ENCODE assay signal across 9 mouse cellular contexts in genomic region chr3:97298856-97299465, GRCm38 (mm10). TPM values are rescaled to one million over a fixed set of nuclear protein-coding genes. Genes with fewer than 3 reads are reported as not detected.
DNase-seq lines count a peak whose midpoint lies in the region; ATAC-seq and TF ChIP-seq lines count a peak whose summit lies in the region.
"Had no signal": no experiment of that assay in that cellular context is flagged by ENCODE, and none has a peak within 500 bp of the region (broad histone marks: within the 10 kb centered on the region; RNA-seq: fewer than 3 reads in every experiment).

No protein-coding gene starts in this region.

- no peaks in the 10 kb centered on the region for H3K27me3 ChIP-seq in heart, postnatal 0 days (ENCODE audit: control insufficient read depth, insufficient read depth, low read length)
- no peaks in the 10 kb centered on the region for H3K27me3 ChIP-seq in embryonic facial prominence, embryonic 14.5 days (replicated peaks; ENCODE audit: control insufficient read depth, insufficient read depth, low read length)
- H3K27me3 ChIP-seq in kidney, postnatal 0 days (ENCODE audit: insufficient read depth, low read length), result no peaks in the 10 kb centered on the region
- H3K27me3 ChIP-seq in neural tube, embryonic 11.5 days (ENCODE audit: control insufficient read depth, insufficient read depth, low read length), result no peaks in the 10 kb centered on the region

- H3K36me3 ChIP-seq in heart, postnatal 0 days (replicated peaks; ENCODE audit: control insufficient read depth, insufficient read depth, low read length), result no peaks in the 10 kb centered on the region
- H3K36me3 ChIP-seq in embryonic facial prominence, embryonic 14.5 days (ENCODE audit: control insufficient read depth, insufficient read depth, low read length), result no peaks in the 10 kb centered on the region
- H3K36me3 ChIP-seq in kidney, postnatal 0 days (ENCODE audit: insufficient read depth, low read length), result no peaks in the 10 kb centered on the region
- H3K36me3 ChIP-seq in neural tube, embryonic 11.5 days (ENCODE audit: control insufficient read depth, insufficient read depth, low read length), result no peaks in the 10 kb centered on the region

- H3K4me1 ChIP-seq in heart, postnatal 0 days (ENCODE audit: control insufficient read depth, insufficient read depth), result peaks cover 13% of the 10 kb centered on the region; the same call in 1 of the 2 replicates
- H3K4me1 ChIP-seq in embryonic facial prominence, embryonic 14.5 days (ENCODE audit: control insufficient read depth, insufficient read depth, low read length), result peaks cover 13% of the 10 kb centered on the region
- H3K4me1 ChIP-seq in kidney, postnatal 0 days (replicated peaks; ENCODE audit: insufficient read depth, low read length), result peaks cover 11% of the 10 kb centered on the region; the same call in 1 of the 2 replicates
- H3K4me1 ChIP-seq in neural tube, embryonic 11.5 days (ENCODE audit: control insufficient read depth, insufficient read depth, low read length), result peaks cover 11% of the 10 kb centered on the region; the same call in 1 of the 2 replicates

- peak overlapping the region; percentile 62 for H3K4me2 ChIP-seq in heart, postnatal 0 days (ENCODE audit: low read depth, low read length)
- H3K4me2 ChIP-seq in embryonic facial prominence, embryonic 14.5 days (ENCODE audit: low read depth, low read length), result peak overlapping the region; percentile 71
- peak overlapping the region; percentile 80 for H3K4me2 ChIP-seq in kidney, postnatal 0 days (ENCODE audit: low read length)
- H3K4me2 ChIP-seq in neural tube, embryonic 11.5 days (ENCODE audit: low read depth), result peak overlapping the region; percentile 68

- peak overlapping the region; percentile 91 for H3K27ac ChIP-seq in heart, postnatal 0 days (ENCODE audit: low read depth)
- H3K27ac ChIP-seq in embryonic facial prominence, embryonic 14.5 days (replicated peaks; ENCODE audit: low read depth, low read length), result peak overlapping the region; percentile 97
- peak overlapping the region; percentile 99 for H3K27ac ChIP-seq in kidney, postnatal 0 days
- H3K27ac ChIP-seq in neural tube, embryonic 11.5 days (ENCODE audit: low read depth, low read length), result peak overlapping the region; percentile 90

- no peak for TF ChIP-seq CTCF in heart, postnatal 0 days (IDR thresholded peaks at IDR 0.05; ENCODE audit: low read depth)
- TF ChIP-seq CTCF in kidney, postnatal 0 days (IDR thresholded peaks at IDR 0.05; ENCODE audit: low read depth), result no peak

- 0 out of 2 replicates have a peak, but pooled peaks cover 6% of the 10 kb centered on the region for H3K9me3 ChIP-seq in heart, postnatal 0 days (replicated peaks; ENCODE audit: control insufficient read depth, low read length)
- 0 out of 2 replicates have a peak, but pooled peaks cover 5% of the 10 kb centered on the region for H3K9me3 ChIP-seq in embryonic facial prominence, embryonic 14.5 days (ENCODE audit: control insufficient read depth, low read length)
- no peaks in the 10 kb centered on the region for H3K9me3 ChIP-seq in kidney, postnatal 0 days (replicated peaks; ENCODE audit: low read length)
- H3K9me3 ChIP-seq in neural tube, embryonic 11.5 days (ENCODE audit: control insufficient read depth, low read length), result no peaks in the 10 kb centered on the region

- 33% methylated on average over 10 of the region's 10 CpGs for WGBS in heart, postnatal 0 days
- WGBS in embryonic facial prominence, embryonic 14.5 days, result 28% methylated on average over 10 of the region's 10 CpGs
- 15% methylated on average over 10 of the region's 10 CpGs for WGBS in kidney, postnatal 0 days
- 28% methylated on average over 10 of the region's 10 CpGs for WGBS in neural tube, embryonic 11.5 days

- no peak for TF ChIP-seq EP300 in heart, postnatal 0 days (IDR thresholded peaks at IDR 0.05; ENCODE audit: low read depth)

- peak overlapping the region; percentile 79 for H3K4me3 ChIP-seq in heart, postnatal 0 days (ENCODE audit: low read depth, low read length)
- H3K4me3 ChIP-seq in embryonic facial prominence, embryonic 14.5 days (ENCODE audit: low read depth, low read length), result peak overlapping the region; percentile 53
- peak overlapping the region; percentile 72; the same call in 1 of the 2 replicates for H3K4me3 ChIP-seq in kidney, postnatal 0 days (replicated peaks; ENCODE audit: low read depth, low read length)
- H3K4me3 ChIP-seq in neural tube, embryonic 11.5 days (ENCODE audit: low read depth, low read length), result no peak overlapping the region

- peak; percentile 76 for DNase-seq in heart, postnatal 0 days (ENCODE audit: low spot score)
- no peak for DNase-seq in heart, postnatal 36 days
- DNase-seq in embryonic facial prominence, embryonic 14.5 days (ENCODE audit: low spot score), result peak; percentile 68
- DNase-seq in kidney, postnatal 0 days (ENCODE audit: low spot score), result peak; percentile 92
- DNase-seq in neural tube, embryonic 11.5 days (ENCODE audit: low spot score), result no peak
- DNase-seq in layer of hippocampus, postnatal 14 days (ENCODE audit: low spot score in 2 of 2), result no peak
- no peak for DNase-seq in left cerebral cortex, postnatal 36 days (ENCODE audit: low spot score in 2 of 2)
- DNase-seq in spleen, postnatal 36 days (ENCODE audit: low spot score in 2 of 2), result no peak
- DNase-seq: right cerebral cortex, adult 18-20 months had no signal

- intact Hi-C loops in heart, postnatal 36 days (cut with DNase I), result no loop called here
- intact Hi-C loops in left cerebral cortex, postnatal 36 days (cut with DNase I), result loop anchor here (5.0 kb wide), 1 partner anchor 38 kb away; no protein-coding TSS in a partner anchor

- peak; percentile 24; the same call in 1 of the 2 replicates for ATAC-seq in heart, postnatal 0 days (ENCODE audit: insufficient read depth, low read depth)
- ATAC-seq in embryonic facial prominence, embryonic 14.5 days (ENCODE audit: low read depth), result no peak
- peak; percentile 85 for ATAC-seq in kidney, postnatal 0 days (replicated peaks; ENCODE audit: low FRiP score, low read depth)
- no peak for ATAC-seq in neural tube, embryonic 11.5 days (ENCODE audit: insufficient read depth, low FRiP score, low TSS enrichment)

- H3K9ac ChIP-seq in heart, postnatal 0 days (replicated peaks; ENCODE audit: low read depth, low read length), result peak overlapping the region; percentile 85; the same call in 1 of the 2 replicates
- H3K9ac ChIP-seq in embryonic facial prominence, embryonic 14.5 days (ENCODE audit: low read depth, low read length), result peak overlapping the region; percentile 76
- no peak overlapping the region; the same call in 1 of the 2 replicates for H3K9ac ChIP-seq in kidney, postnatal 0 days (ENCODE audit: low read depth, low read length)
- peak overlapping the region; percentile 88; the same call in 1 of the 2 replicates for H3K9ac ChIP-seq in neural tube, embryonic 11.5 days (ENCODE audit: low read length)

RNA-seq across cellular contexts. Expression of gene Bcl9, which starts 1.2 kb away (rescaled TPM):
- 15.7 and 24.7 TPM in 2 replicates for total RNA-seq in heart, postnatal 0 days (2014; rRNA removed; ENCODE audit: low replicate concordance)
- 22.7 TPM in 2 replicates for polyA plus RNA-seq in heart, postnatal 0 days (2015; fragmentation: Nextera tagmentation; extraction: Ambion mirVana)
- 10 to 100 TPM; 20.2 to 28.6 TPM for total RNA-seq in heart, postnatal 36 days (2021)
- polyA plus RNA-seq in embryonic facial prominence, embryonic 14.5 days (2014; fragmentation: Nextera tagmentation; extraction: Ambion mirVana), result 36.0 and 39.4 TPM in 2 replicates
- 42.0 and 43.7 TPM in 2 replicates for polyA plus RNA-seq in kidney, postnatal 0 days (2015; fragmentation: Nextera tagmentation; extraction: Ambion mirVana)
- 61.9 and 65.4 TPM in 2 replicates for polyA plus RNA-seq in neural tube, embryonic 11.5 days (2014; fragmentation: Nextera tagmentation; extraction: Ambion mirVana)
- total RNA-seq in layer of hippocampus, postnatal 14 days (2021), result 10 to 100 TPM; 59.7 to 64.8 TPM
- total RNA-seq in left cerebral cortex, postnatal 36 days (2021), result 10 to 100 TPM; 42.2 to 53.0 TPM

Comparison
In these comparisons a context has a peak if more than half of its experiments do, and no peak if none do; other contexts are left out.
1. DNase-seq: peak in heart, postnatal 0 days (single experiment), embryonic facial prominence, embryonic 14.5 days (single experiment) and kidney, postnatal 0 days (single experiment); none in heart, postnatal 36 days (0 of 2), neural tube, embryonic 11.5 days (single experiment), layer of hippocampus, postnatal 14 days (0 of 2), left cerebral cortex, postnatal 36 days (0 of 2) and spleen, postnatal 36 days (0 of 2).
2. ATAC-seq: peak in heart, postnatal 0 days (single experiment) and kidney, postnatal 0 days (single experiment); none in embryonic facial prominence, embryonic 14.5 days (single experiment) and neural tube, embryonic 11.5 days (single experiment).
3. Peak in every context shown above with its lines, with median percentiles within 50 percentile points of each other: H3K27ac ChIP-seq and H3K4me2 ChIP-seq.